Mouse (Mus musculus) embryonic facial prominence, embryonic 14.5 days (tissue): ENCODE results near the gene Pus10. TPM values are rescaled to one million over a fixed set of nuclear protein-coding genes. Genes with fewer than 3 reads are reported as not detected.

Experiments used
- ATAC-seq: fragments of 200-750 bp; cut with Nextera tagmentation; 2 replicates; pipeline ENCODE4 v1.8.0; 2017; ENCODE audit warnings: low read depth, moderate number of reproducible peaks, moderate TSS enrichment
- DNase-seq: peaks from one replicate; pipeline ENCODE4 v3.0.0-alpha.2; 2015; ENCODE audit warnings: low spot score
- H3K27ac ChIP-seq: fragments of 300-500 bp; sonication (generic); replicated peaks from 2 replicates; pipeline ENCODE4 v1.5.1; 2014; ENCODE audit warnings: low read depth, mild to moderate bottlenecking, low read length, moderate library complexity
- H3K27me3 ChIP-seq: fragments of 300-500 bp; sonication (generic); replicated peaks from 2 replicates; pipeline ENCODE4 v1.6.1; 2014; ENCODE audit warnings: low read length; ENCODE audit not compliant: control insufficient read depth, insufficient read depth
- H3K36me3 ChIP-seq: fragments of 300-500 bp; sonication (generic); 2 replicates; pipeline ENCODE4 v1.6.1; 2014; ENCODE audit warnings: low read length, mixed read lengths; ENCODE audit not compliant: control insufficient read depth, insufficient read depth
- H3K4me1 ChIP-seq: fragments of 300-500 bp; sonication (generic); 2 replicates; pipeline ENCODE4 v1.6.1; 2014; ENCODE audit warnings: antibody characterized with exemption, low read length; ENCODE audit not compliant: control insufficient read depth, insufficient read depth
- H3K4me2 ChIP-seq: fragments of 300-500 bp; sonication (generic); 2 replicates; pipeline ENCODE4 v1.6.1; 2014; ENCODE audit warnings: low read depth, mild to moderate bottlenecking, low read length, moderate library complexity, mixed read lengths
- H3K4me3 ChIP-seq: fragments of 300-500 bp; sonication (generic); 2 replicates; pipeline ENCODE4 v1.5.1; 2014; ENCODE audit warnings: low read depth, mild to moderate bottlenecking, low read length
- H3K9ac ChIP-seq: fragments of 300-500 bp; sonication (generic); 2 replicates; pipeline ENCODE4 v1.6.1; 2014; ENCODE audit warnings: low read depth, mild to moderate bottlenecking, low read length, moderate library complexity, mixed read lengths
- H3K9me3 ChIP-seq: fragments of 300-500 bp; sonication (generic); 2 replicates; pipeline ENCODE4 v1.6.1; 2016; ENCODE audit warnings: low read length; ENCODE audit not compliant: control insufficient read depth
- WGBS: fragments of 180-500 bp; shearing (Covaris S2); extraction: QIAGEN DNeasy Blood & Tissue Kit; methylation state at CpG from one replicate; pipeline ENCODE4 v1.1.7; 2014; 5-methylcytosine and 5-hydroxymethylcytosine counted together
- polyA plus RNA-seq: library from polyadenylated mRNA; unstranded; fragments of >200 nt; fragmentation: Nextera tagmentation; extraction: Ambion mirVana; gene quantifications from 2 replicates; pipeline ENCODE4 v1.2.1, GENCODE M21; 2014

The Pus10 gene
- polyA plus RNA-seq, 1 experiment from 2014 or later: 19.0 TPM

- 67% methylated on average over 3 of the region's 3 CpGs for WGBS
- no peak overlapping the region for H3K9ac ChIP-seq
- peaks cover 14% of the 10 kb centered on the region for H3K36me3 ChIP-seq
- no peak overlapping the region for H3K27ac ChIP-seq
- no peaks in the 10 kb centered on the region for H3K27me3 ChIP-seq
- DNase-seq: no peak
- H3K4me2 ChIP-seq: no peak overlapping the region
- H3K4me1 ChIP-seq: no peaks in the 10 kb centered on the region
- no peak for ATAC-seq
- H3K9me3 ChIP-seq: no peaks in the 10 kb centered on the region
- no peak overlapping the region for H3K4me3 ChIP-seq
Measured at GRCm38 (mm10) chr11:23653666-23654065, 11.8 kb upstream of the Pus10 start.

- ATAC-seq (no peak), DNase-seq (no peak)
- Histone ChIP-seq H3K4me1 (peaks cover 6% of the 10 kb centered on the region; the same call in 1 of the 2 replicates), H3K27me3 (no peaks in the 10 kb centered on the region), H3K36me3 (no peaks in the 10 kb centered on the region), H3K9me3 (no peaks in the 10 kb centered on the region), H3K27ac (no peak overlapping the region), H3K9ac (no peak overlapping the region), H3K4me2 (no peak overlapping the region), H3K4me3 (no peak overlapping the region)
- WGBS: 85% methylated on average over 2 of the region's 2 CpGs
Measured at GRCm38 (mm10) chr11:23657791-23658190, 7.7 kb upstream of the Pus10 start.

DNA sequence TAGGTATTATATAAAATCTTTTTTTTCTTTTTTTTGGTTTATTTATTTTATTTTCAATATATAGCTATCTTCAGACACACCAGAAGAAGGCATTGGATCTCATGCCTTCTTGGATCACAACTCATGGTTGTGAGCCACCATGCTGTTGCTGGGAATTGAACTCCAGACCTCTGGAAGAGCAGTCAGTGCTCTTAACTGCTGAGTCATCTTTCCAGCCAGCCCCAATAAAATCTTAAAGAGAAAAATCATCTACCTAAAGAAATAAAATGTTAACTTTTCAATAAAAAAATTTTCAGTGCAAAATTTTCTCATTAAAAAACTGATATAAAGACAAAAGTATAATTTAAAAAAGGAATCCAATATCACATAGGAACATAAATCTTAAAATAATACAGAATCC is 1.2 kb upstream of the Pus10 start:
- no peak for DNase-seq
- Histone ChIP-seq H3K36me3 (0 out of 2 replicates have a peak, but pooled peaks cover 8% of the 10 kb centered on the region), H3K9ac (no peak overlapping the region)

GRCm38 (mm10) chr11:23665798-23666501 is 476 bp downstream of the Pus10 start, which contains the start of gene Pex13:
TSS of gene Pex13 (minus strand) at chr11:23665959.
- Histone ChIP-seq H3K27ac (peak within 1 kb of the TSS; percentile 92), H3K4me2 (peak within 1 kb of the TSS; percentile 61), H3K36me3 (0 out of 2 replicates have a peak, but pooled peaks cover 13% of the 10 kb centered on the region), H3K4me1 (peaks cover 8% of the 10 kb centered on the region), H3K9me3 (no peaks in the 10 kb centered on the region), H3K27me3 (no peaks in the 10 kb centered on the region), H3K4me3 (peak within 1 kb of the TSS; percentile 91), H3K9ac (peak within 1 kb of the TSS; percentile 93)
- DNase-seq (peak; percentile 99), ATAC-seq (peak; percentile 97)
- under 1% methylated on average over 47 of the region's 49 CpGs for WGBS

More for the DNA sequence above, 1.2 kb upstream of the Pus10 start:
- peaks cover 8% of the 10 kb centered on the region for H3K4me1 ChIP-seq
- H3K27ac ChIP-seq: no peak overlapping the region
- H3K27me3 ChIP-seq: no peaks in the 10 kb centered on the region
- ATAC-seq: no peak
- no peak overlapping the region for H3K4me3 ChIP-seq
- H3K9me3 ChIP-seq: no peaks in the 10 kb centered on the region
- H3K4me2 ChIP-seq: no peak overlapping the region

DNA sequence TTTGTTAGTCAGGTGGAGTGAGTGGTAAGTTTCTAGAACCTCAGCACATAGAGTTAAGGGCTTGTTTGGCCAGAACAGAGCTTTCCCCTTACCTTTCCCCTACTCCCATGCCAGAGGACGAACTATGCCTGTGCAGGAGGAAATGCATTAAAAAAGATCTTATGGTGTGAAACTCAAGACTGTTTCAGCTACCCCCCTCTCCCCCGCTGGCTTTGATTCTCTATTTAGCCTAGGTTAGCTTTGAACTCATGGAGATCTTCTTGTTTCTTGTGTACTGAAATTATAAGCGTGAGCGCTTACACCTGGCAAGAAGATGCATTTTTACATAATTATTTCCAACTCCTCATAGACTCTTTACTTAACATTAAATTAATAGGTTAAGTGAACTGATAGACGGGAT is 1.1 kb downstream of the Pus10 start:
- DNase-seq (peak; percentile 3), ATAC-seq (no peak; the same call in 1 of the 2 replicates)
- peak overlapping the region; percentile 93 for H3K9ac ChIP-seq
- 0 out of 2 replicates have a peak, but pooled peaks cover 14% of the 10 kb centered on the region for H3K36me3 ChIP-seq
- peak overlapping the region; percentile 92 for H3K27ac ChIP-seq
- peak overlapping the region; percentile 91 for H3K4me3 ChIP-seq
- H3K9me3 ChIP-seq: no peaks in the 10 kb centered on the region
- H3K4me2 ChIP-seq: peak overlapping the region; percentile 61
- peaks cover 8% of the 10 kb centered on the region for H3K4me1 ChIP-seq
- WGBS: 9% methylated on average over 5 of the region's 5 CpGs
- H3K27me3 ChIP-seq: no peaks in the 10 kb centered on the region

GRCm38 (mm10) chr11:23667128-23667527 is 1.7 kb downstream of the Pus10 start:
- H3K9me3 ChIP-seq: no peaks in the 10 kb centered on the region
- peaks cover 6% of the 10 kb centered on the region for H3K4me1 ChIP-seq
- DNase-seq (peak; percentile 48), ATAC-seq (no peak)
- 0 out of 2 replicates have a peak, but pooled peaks cover 14% of the 10 kb centered on the region for H3K36me3 ChIP-seq
- no peaks in the 10 kb centered on the region for H3K27me3 ChIP-seq
- H3K4me2 ChIP-seq: peak overlapping the region; percentile 61
- peak overlapping the region; percentile 91 for H3K4me3 ChIP-seq
- H3K27ac ChIP-seq: no peak overlapping the region
- peak overlapping the region; percentile 93 for H3K9ac ChIP-seq
- WGBS: 37% methylated on average over 3 of the region's 3 CpGs

GRCm38 (mm10) chr11:23672256-23672749 is 6.8 kb downstream of the Pus10 start:
- 75% methylated on average over 4 of the region's 4 CpGs for WGBS
- Histone ChIP-seq H3K4me2 (no peak overlapping the region), H3K9ac (no peak overlapping the region), H3K27ac (no peak overlapping the region), H3K4me1 (no peaks in the 10 kb centered on the region), H3K27me3 (no peaks in the 10 kb centered on the region), H3K9me3 (no peaks in the 10 kb centered on the region), H3K36me3 (peaks cover 61% of the 10 kb centered on the region), H3K4me3 (no peak overlapping the region)
- ATAC-seq (no peak), DNase-seq (no peak)

- no peak overlapping the region for H3K27ac ChIP-seq
- peaks cover 69% of the 10 kb centered on the region for H3K36me3 ChIP-seq
- WGBS: 82% methylated on average over 5 of the region's 5 CpGs
- no peaks in the 10 kb centered on the region for H3K4me1 ChIP-seq
- H3K27me3 ChIP-seq: no peaks in the 10 kb centered on the region
- H3K4me2 ChIP-seq: no peak overlapping the region
- H3K4me3 ChIP-seq: no peak overlapping the region
- no peak overlapping the region for H3K9ac ChIP-seq
- no peak for DNase-seq
- H3K9me3 ChIP-seq: no peaks in the 10 kb centered on the region
- ATAC-seq: no peak
Measured at GRCm38 (mm10) chr11:23676100-23676499, 10.6 kb downstream of the Pus10 start.
